Mouse (Mus musculus) stomach, postnatal 0 days (tissue): ENCODE data around the gene Slc25a33.

Experiments
- CTCF ChIP-seq: IDR thresholded peaks from 2 replicates; pipeline ENCODE4 v1.5.1; 2016; ENCODE audit warnings: antibody characterized with exemption, low read depth, mild to moderate bottlenecking, moderate library complexity
- EP300 ChIP-seq: optimal IDR thresholded peaks from 2 replicates; pipeline ENCODE3; 2016; ENCODE audit warnings: antibody characterized with exemption

GRCm38 (mm10) chr4:149782975-149783374 lies 8.9 kb upstream of the Slc25a33 start:
- no peak for TF ChIP-seq EP300
- TF ChIP-seq CTCF, result no peak
